Mouse (Mus musculus) hindbrain, embryonic 14.5 days (tissue): Measurements from ENCODE around the gene Apc2. TPM values are rescaled to one million over a fixed set of nuclear protein-coding genes. Genes with fewer than 3 reads are reported as not detected.

Experiments used
- ATAC-seq: fragments of 200-750 bp; cut with Nextera tagmentation; 2 replicates; pipeline ENCODE4 v1.8.0; 2017; ENCODE audit warnings: moderate number of reproducible peaks, mild to moderate bottlenecking, moderate TSS enrichment, moderate library complexity; ENCODE audit not compliant: low FRiP score
- DNase-seq: peaks from one replicate; pipeline ENCODE4 v3.0.0-alpha.2; 2015; ENCODE audit warnings: low spot score
- H3K27ac ChIP-seq: fragments of 300-500 bp; sonication (generic); 2 replicates; pipeline ENCODE4 v1.5.1; 2014; ENCODE audit warnings: mild to moderate bottlenecking, moderate library complexity
- H3K27me3 ChIP-seq: fragments of 300-500 bp; sonication (generic); 2 replicates; pipeline ENCODE4 v1.6.1; 2014; ENCODE audit warnings: mild to moderate bottlenecking, low read length, mixed read lengths; ENCODE audit not compliant: control insufficient read depth, insufficient read depth
- H3K36me3 ChIP-seq: fragments of 300-500 bp; sonication (generic); replicated peaks from 2 replicates; pipeline ENCODE4 v1.6.1; 2014; ENCODE audit not compliant: control insufficient read depth, insufficient read depth
- H3K4me1 ChIP-seq: fragments of 300-500 bp; sonication (generic); replicated peaks from 2 replicates; pipeline ENCODE4 v1.6.1; 2014; ENCODE audit warnings: antibody characterized with exemption, low read length, mixed read lengths; ENCODE audit not compliant: control insufficient read depth, insufficient read depth
- H3K4me2 ChIP-seq: fragments of 300-500 bp; sonication (generic); replicated peaks from 2 replicates; pipeline ENCODE4 v1.6.1; 2014; ENCODE audit warnings: mild to moderate bottlenecking, moderate library complexity
- H3K4me3 ChIP-seq: fragments of 300-500 bp; sonication (generic); replicated peaks from 2 replicates; pipeline ENCODE4 v1.5.1; 2014; ENCODE audit warnings: mild to moderate bottlenecking, low read length
- H3K9ac ChIP-seq: fragments of 300-500 bp; sonication (generic); 2 replicates; pipeline ENCODE4 v1.6.1; 2014
- H3K9me3 ChIP-seq: fragments of 300-500 bp; sonication (generic); 2 replicates; pipeline ENCODE4 v1.6.1; 2016; ENCODE audit warnings: low read length; ENCODE audit not compliant: control insufficient read depth
- WGBS: fragments of 180-500 bp; shearing (Covaris S2); extraction: QIAGEN DNeasy Blood & Tissue Kit; methylation state at CpG from one replicate; pipeline ENCODE4 v1.1.7; 2014; 5-methylcytosine and 5-hydroxymethylcytosine counted together
- polyA plus RNA-seq: library from polyadenylated mRNA; unstranded; fragments of >200 nt; fragmentation: Nextera tagmentation; extraction: Ambion mirVana; gene quantifications from 2 replicates; pipeline ENCODE4 v1.2.1, GENCODE M21; 2014

Apc2 gene
- polyA plus RNA-seq, 1 experiment from 2014 or later: 200 TPM

GRCm38 (mm10) chr10:80276238-80276637 lies 19.5 kb upstream of the Apc2 start:
- H3K27ac ChIP-seq: no peak overlapping the region
- H3K9ac ChIP-seq: no peak overlapping the region
- 0 out of 2 replicates have a peak, but pooled peaks cover 3% of the 10 kb centered on the region for H3K4me1 ChIP-seq
- H3K4me2 ChIP-seq: no peak overlapping the region
- H3K4me3 ChIP-seq: no peak overlapping the region
- no peaks in the 10 kb centered on the region for H3K9me3 ChIP-seq
- H3K36me3 ChIP-seq: peaks cover 72% of the 10 kb centered on the region
- 79% methylated on average over 5 of the region's 5 CpGs for WGBS
- no peak for ATAC-seq
- no peaks in the 10 kb centered on the region for H3K27me3 ChIP-seq
- DNase-seq: no peak

- no peak overlapping the region for H3K9ac ChIP-seq
- DNase-seq (no peak), ATAC-seq (no peak)
- H3K27ac ChIP-seq: no peak overlapping the region
- H3K4me3 ChIP-seq: no peak overlapping the region
- 91% methylated on average over 9 of the region's 9 CpGs for WGBS
- no peaks in the 10 kb centered on the region for H3K4me1 ChIP-seq
- peaks cover 93% of the 10 kb centered on the region for H3K36me3 ChIP-seq
- H3K4me2 ChIP-seq: no peak overlapping the region
- H3K9me3 ChIP-seq: no peaks in the 10 kb centered on the region
- no peaks in the 10 kb centered on the region for H3K27me3 ChIP-seq
Measured at GRCm38 (mm10) chr10:80278390-80278789, 17.4 kb upstream of the Apc2 start.

GRCm38 (mm10) chr10:80279273-80279672 lies 16.5 kb upstream of the Apc2 start:
- Histone ChIP-seq H3K4me2 (no peak overlapping the region), H3K9ac (no peak overlapping the region), H3K4me1 (no peaks in the 10 kb centered on the region), H3K27me3 (no peaks in the 10 kb centered on the region), H3K27ac (no peak overlapping the region), H3K4me3 (no peak overlapping the region), H3K36me3 (peaks cover 97% of the 10 kb centered on the region), H3K9me3 (no peaks in the 10 kb centered on the region)
- no peak for DNase-seq
- no peak for ATAC-seq
- WGBS: 98% methylated on average over 12 of the region's 12 CpGs

GRCm38 (mm10) chr10:80281304-80281703 lies 14.5 kb upstream of the Apc2 start:
- Histone ChIP-seq H3K27ac (0 out of 2 replicates have a peak overlapping the region, but pooled peaks have one; percentile 51), H3K4me2 (no peak overlapping the region), H3K36me3 (peaks cover 96% of the 10 kb centered on the region), H3K9me3 (no peaks in the 10 kb centered on the region), H3K4me1 (no peaks in the 10 kb centered on the region), H3K9ac (no peak overlapping the region), H3K4me3 (no peak overlapping the region), H3K27me3 (no peaks in the 10 kb centered on the region)
- ATAC-seq (no peak), DNase-seq (no peak)
- WGBS: 86% methylated on average over 7 of the region's 7 CpGs

GRCm38 (mm10) chr10:80281921-80282371 lies 13.8 kb upstream of the Apc2 start:
- Histone ChIP-seq H3K4me3 (no peak overlapping the region), H3K27me3 (no peaks in the 10 kb centered on the region), H3K9me3 (no peaks in the 10 kb centered on the region), H3K4me1 (no peaks in the 10 kb centered on the region), H3K9ac (no peak overlapping the region), H3K27ac (no peak overlapping the region; the same call in 1 of the 2 replicates), H3K4me2 (no peak overlapping the region), H3K36me3 (peaks cover 95% of the 10 kb centered on the region)
- ATAC-seq (no peak), DNase-seq (no peak)
- 48% methylated on average over 8 of the region's 8 CpGs for WGBS

GRCm38 (mm10) chr10:80282481-80283441 lies 13.0 kb upstream of the Apc2 start:
- H3K4me3 ChIP-seq: no peak overlapping the region
- WGBS: 94% methylated on average over 20 of the region's 20 CpGs
- H3K27ac ChIP-seq: no peak overlapping the region
- no peaks in the 10 kb centered on the region for H3K27me3 ChIP-seq
- H3K4me1 ChIP-seq: no peaks in the 10 kb centered on the region
- no peak for DNase-seq
- no peak overlapping the region for H3K4me2 ChIP-seq
- peaks cover 95% of the 10 kb centered on the region for H3K36me3 ChIP-seq
- H3K9ac ChIP-seq: no peak overlapping the region
- H3K9me3 ChIP-seq: no peaks in the 10 kb centered on the region
- ATAC-seq: no peak

- no peak overlapping the region for H3K27ac ChIP-seq
- H3K9me3 ChIP-seq: no peaks in the 10 kb centered on the region
- DNase-seq (no peak), ATAC-seq (no peak)
- no peak overlapping the region for H3K4me3 ChIP-seq
- peaks cover 82% of the 10 kb centered on the region for H3K36me3 ChIP-seq
- H3K27me3 ChIP-seq: no peaks in the 10 kb centered on the region
- no peak overlapping the region for H3K4me2 ChIP-seq
- H3K4me1 ChIP-seq: no peaks in the 10 kb centered on the region
- WGBS: 78% methylated on average over 15 of the region's 15 CpGs
- H3K9ac ChIP-seq: no peak overlapping the region
Measured at GRCm38 (mm10) chr10:80285222-80286070, 10.3 kb upstream of the Apc2 start.

- Histone ChIP-seq H3K27ac (no peak overlapping the region), H3K4me1 (peaks cover 7% of the 10 kb centered on the region), H3K9ac (no peak overlapping the region), H3K36me3 (peaks cover 57% of the 10 kb centered on the region), H3K9me3 (no peaks in the 10 kb centered on the region), H3K4me2 (no peak overlapping the region), H3K4me3 (no peak overlapping the region), H3K27me3 (no peaks in the 10 kb centered on the region)
- WGBS: 93% methylated on average over 12 of the region's 12 CpGs
- DNase-seq: no peak
- no peak for ATAC-seq
Measured at GRCm38 (mm10) chr10:80288097-80288496, 7.7 kb upstream of the Apc2 start.

GRCm38 (mm10) chr10:80288657-80289056 lies 7.1 kb upstream of the Apc2 start:
- ATAC-seq: no peak
- Histone ChIP-seq H3K9me3 (no peaks in the 10 kb centered on the region), H3K4me2 (no peak overlapping the region), H3K36me3 (peaks cover 56% of the 10 kb centered on the region), H3K4me1 (peaks cover 13% of the 10 kb centered on the region), H3K9ac (no peak overlapping the region), H3K27me3 (no peaks in the 10 kb centered on the region), H3K27ac (no peak overlapping the region), H3K4me3 (no peak overlapping the region)
- WGBS: 72% methylated on average over 8 of the region's 8 CpGs
- no peak for DNase-seq
